Mouse (Mus musculus) frontal cortex, postnatal 25 days (tissue): ENCODE measurements around the gene Tinagl1.

ENCODE experiments used
- DNase-seq, 2 experiments: peaks; one replicate each; pipeline ENCODE4 v3.0.0; 2022; ENCODE audit warnings: low spot score in 2 of 2

The Tinagl1 gene

DNA sequence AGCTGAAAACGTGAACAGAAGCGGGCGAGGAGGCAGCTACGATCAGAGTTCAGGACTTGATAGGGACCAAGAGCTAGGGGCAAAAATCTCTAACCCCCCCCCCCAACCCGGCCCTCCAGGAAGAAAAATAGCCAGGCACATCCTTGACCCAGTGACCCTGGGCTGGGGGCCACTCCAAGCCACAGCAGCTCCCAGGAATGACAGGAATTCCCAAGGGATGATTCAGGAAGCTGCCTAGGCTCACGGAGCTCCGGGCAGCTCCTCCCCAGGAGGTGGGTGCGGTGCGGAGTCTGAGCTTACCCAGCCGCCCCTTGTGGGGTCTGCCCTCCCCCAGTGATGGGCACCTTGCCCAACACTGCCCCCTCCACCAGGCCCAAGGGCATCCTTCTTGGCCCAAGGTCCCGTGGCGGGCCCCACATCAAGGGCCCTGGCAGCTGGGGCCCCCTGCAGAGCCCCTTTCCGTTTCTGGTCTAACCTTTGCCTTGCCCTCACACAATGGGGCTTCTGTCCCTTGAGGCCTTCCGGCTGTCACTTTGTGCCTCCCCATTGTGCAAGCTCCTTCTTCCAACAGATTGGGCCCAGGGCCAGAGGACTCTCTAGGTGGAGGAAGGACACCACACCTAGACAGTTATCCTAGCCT lies at the start of gene Tinagl1:
Tinagl1 (minus strand) TSS at position 51 of the 640 bp plus-strand sequence.
- no peak for DNase-seq

DNA sequence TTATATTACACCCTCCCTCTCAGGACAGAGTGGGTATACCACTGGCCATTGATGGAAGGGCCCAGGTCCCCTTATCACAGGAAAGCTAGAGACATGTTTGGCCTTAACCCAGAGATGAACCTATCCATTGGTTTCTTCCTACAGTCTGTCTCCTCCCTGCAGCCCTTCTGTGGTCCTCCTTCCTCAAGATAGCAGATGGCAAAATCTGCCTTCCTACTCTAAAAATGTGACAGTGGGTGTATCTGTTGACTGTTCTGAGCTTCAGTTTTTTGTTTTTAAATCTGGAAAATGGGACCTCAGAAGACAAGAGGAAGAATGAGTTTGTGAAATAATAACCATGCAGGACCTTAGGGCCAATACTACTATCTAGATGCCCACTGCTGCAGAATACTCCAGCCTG lies 49.1 kb upstream of the Tinagl1 start:
- DNase-seq = no peak

DNA sequence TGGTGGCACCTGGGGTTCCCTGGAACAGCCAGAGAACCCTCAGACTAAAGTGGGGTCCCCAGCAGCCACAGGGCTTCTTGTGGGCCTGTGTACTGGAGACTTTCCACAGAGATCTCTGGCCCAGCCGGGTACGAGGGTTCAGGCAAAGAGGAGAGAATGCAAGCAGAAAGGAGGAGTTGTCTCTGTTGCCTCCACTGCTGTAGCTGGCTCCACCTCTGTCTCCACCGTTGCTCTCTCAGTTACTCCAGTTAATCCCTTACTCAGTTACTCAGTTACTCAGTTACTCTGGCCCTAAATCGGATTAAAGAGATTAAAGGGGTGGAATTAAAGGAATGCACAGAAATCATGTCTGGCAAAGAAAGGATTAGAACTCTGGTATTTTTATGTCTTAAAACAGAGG lies 47.3 kb upstream of the Tinagl1 start, which contains the start of gene Gm853:
Gm853 (minus strand) TSS at position 223 of the 400 bp plus-strand sequence.
- no peak for DNase-seq

DNA sequence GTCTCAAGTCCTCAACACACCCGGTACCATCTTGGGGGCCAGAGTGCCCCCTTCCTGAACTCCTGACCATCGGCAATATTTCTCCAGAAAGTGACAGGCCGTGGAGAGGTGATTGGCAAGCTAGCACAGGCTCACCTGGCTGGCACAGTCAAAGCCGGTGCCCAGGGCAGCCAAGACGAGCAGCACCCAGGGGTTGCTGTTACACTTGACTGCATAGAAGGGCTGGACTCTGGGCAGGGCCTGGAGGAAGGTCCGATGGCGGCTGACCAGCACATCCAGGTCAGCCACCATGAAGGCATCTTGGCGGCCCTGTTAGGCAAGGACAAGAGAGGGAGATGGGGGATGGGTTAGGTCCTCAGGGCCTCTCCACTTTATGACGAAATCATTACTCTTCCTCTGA lies 45.3 kb upstream of the Tinagl1 start:
- DNase-seq = no peak

DNA sequence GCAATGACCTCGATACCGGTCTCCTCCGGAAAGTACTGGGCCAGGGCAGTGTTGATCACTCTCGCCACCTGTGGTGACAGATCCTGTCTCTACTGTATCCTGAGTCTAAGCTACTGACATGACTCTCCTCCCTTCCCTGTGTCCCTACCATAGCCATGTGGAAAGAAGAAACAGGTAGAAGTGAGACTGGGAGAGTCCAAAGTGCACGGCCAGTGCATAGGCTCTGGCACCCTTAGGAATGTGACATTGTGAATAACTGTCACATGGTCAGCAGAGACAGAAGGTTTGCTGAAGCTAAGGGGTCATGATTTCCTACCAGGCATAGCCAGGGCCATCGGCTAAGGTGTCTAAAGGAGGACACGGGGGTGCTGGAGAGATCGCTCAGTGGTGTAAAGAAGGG lies 40.5 kb upstream of the Tinagl1 start:
- no peak for DNase-seq

DNA sequence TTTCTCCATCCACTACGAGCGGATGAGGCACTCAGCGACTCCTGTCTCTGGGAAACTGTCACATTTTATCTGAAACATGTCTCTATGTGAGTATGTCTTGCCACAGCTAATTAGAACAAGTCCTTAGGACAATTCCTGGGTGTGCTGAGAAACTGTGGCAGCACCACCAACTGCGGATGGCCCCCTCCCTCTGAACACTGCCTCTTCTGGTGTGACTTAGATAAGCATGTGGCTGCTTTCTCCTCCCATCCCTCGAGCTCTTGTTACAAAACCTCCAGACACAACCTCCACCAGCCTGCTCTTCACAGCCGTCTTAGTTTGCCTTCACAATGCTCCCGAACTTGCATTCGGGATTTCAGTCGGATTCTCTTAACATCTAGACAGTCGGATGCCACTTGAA lies 38.9 kb upstream of the Tinagl1 start:
- no peak for DNase-seq

DNA sequence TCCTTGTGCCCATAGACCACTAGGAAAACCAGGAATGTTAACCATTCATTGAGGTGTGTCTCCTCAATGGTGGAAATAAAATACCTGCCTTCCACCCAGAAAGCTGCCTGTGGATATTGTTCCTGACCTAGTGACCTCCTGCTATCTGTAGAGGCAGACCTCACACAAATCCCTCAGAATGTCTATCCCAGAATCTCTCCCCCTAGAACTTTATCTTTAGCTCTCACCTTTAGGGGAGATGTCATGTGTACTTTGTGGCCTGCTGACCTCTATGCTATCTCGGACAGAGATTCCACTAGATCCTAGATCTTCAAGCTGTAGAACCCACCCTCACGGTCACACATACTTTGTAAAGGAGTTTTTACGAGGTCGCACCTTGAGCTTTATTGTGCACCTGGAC lies 38.3 kb upstream of the Tinagl1 start:
- no peak for DNase-seq

DNA sequence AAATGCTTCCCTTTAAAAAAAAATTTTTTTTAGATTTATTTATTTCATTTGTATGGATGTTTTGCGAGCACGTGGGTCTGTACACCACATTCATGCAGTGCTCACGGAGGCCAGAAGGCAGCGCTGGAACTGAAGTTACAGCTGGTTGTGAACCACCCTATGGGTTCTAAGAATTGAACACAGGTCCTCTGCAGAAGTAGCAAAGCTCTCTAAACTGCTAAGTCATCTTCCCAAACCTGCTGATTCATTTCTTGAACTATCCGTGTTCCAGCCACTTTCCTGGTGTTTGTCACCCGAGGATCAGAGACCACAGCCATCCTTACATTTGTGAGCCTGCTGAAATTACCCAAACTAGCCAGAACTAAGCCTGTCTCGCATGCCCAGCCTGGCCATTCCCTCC lies 37.5 kb upstream of the Tinagl1 start:
- DNase-seq = no peak

DNA sequence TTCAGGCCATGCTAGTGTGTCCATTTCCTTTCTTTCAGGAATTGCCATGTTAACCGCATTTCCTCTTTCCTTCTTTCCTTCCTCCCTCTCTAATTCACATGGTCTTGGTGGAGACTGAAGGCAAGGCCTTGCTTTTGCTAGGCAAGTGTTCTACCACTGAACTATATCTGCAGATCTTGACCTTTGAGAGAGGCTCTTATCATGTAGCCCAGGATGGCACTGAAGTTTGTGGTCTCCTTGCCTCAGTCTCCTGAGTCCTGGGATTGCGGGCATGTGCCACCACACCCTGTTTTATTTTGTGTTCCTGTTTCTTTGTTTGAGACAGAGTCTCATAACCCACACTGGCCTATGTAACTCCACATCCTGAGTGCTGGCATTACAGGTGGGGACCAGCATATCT lies 36.9 kb upstream of the Tinagl1 start:
- no peak for DNase-seq

DNA sequence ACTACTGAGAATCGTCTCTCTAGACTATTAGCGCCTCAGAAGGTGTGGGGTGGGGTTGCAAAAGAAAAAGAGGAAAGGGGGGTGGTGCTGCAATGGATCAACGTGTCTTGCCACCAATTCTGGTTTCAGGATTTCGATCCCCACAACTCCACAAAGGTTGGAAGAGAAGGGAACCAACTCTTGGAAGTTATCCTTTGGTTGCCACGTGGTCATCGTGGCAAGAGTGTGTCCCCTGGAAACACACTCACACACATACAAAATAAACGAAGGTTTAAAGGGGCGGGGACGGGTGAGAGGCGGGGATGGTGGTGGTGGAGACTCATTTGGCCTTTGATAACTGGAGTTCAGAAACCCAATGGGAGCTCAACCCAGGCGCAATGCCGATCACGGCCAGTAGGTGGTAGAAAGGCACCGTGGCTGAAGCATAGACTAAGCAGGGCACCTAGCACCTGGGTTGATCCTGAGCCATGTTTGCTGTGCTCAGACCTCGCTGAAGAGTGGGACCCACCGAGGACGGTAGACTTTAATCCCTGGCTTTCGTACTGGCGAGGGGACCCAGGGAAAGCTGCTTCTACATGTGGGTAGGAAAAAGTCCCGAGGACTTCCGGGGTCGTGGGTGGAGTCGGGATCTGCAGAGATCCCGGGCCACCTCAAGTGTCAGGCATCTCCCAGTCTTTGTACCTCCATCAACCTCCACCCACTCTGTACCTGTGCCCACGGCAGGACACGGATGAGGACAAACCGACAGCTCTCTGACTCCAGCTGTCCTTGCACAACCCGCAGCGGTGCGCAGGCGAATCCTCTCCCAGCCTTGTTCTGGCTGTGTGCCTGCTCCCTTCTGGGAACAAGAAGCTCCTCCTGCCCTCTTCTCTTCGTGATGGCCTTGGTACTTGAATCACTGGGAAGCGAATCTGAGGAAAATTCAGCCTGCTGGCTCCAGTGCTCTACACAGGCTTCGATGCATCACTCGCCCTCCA lies 24.1 kb upstream of the Tinagl1 start:
- DNase-seq = peak; percentile 90 to 95

DNA sequence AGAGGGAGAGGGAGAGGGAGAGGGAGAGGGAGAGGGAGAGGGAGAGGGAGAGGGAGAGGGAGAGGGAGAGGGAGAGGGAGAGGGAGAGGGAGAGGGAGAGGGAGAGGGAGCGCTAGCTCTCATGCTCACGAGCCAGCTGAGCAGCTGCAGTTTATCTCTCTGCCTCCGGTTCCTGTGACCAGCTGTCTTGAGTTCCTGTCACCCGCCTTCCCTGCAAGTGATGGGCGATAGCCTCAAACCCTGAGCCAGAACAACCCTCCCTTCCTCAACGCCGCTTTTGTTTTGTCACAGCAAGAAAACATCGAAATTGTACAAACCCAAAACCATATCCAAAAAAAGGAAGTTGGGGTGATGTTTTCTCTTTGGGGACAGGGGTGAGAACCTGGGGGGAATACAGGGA lies 21.6 kb upstream of the Tinagl1 start:
- DNase-seq = no peak

DNA sequence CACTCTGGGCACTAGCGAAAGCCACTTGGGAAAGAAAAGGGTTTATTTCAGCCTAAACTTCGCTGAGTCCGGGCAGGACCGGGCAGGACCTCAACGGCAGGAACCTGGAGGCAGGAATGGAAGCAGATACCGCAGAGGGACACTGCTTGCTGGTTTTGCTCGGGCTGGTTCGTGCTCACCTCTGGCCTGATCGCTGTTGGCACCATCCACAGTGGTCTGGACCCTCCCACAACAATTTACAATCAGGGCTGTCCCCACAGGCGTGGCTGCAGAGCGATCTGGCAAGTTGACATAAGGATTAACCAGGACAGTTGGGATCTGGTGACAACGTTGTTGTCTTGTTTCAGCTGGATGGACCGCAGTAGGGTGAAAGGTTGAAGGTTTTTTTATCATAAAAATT lies 21.0 kb upstream of the Tinagl1 start:
- no peak for DNase-seq

DNA sequence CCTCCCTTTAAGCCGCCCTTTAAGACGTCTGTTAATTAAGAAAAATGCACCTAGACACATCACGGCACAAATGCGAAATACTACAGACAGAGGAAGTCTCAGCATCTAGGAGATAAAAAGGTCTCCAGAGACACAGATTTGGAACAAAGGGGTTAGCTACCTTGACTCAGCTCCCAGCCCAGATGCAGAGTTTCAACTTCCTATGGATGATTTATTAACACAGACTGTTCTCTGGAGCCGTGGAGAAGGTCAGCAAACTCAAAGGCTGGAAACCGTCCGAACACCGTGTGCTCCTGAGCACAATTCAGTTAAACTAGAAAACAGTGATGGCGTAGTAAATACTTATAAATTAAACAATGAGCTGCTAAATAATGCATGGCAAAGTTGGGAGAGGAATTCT lies 17.3 kb upstream of the Tinagl1 start:
- DNase-seq = no peak

DNA sequence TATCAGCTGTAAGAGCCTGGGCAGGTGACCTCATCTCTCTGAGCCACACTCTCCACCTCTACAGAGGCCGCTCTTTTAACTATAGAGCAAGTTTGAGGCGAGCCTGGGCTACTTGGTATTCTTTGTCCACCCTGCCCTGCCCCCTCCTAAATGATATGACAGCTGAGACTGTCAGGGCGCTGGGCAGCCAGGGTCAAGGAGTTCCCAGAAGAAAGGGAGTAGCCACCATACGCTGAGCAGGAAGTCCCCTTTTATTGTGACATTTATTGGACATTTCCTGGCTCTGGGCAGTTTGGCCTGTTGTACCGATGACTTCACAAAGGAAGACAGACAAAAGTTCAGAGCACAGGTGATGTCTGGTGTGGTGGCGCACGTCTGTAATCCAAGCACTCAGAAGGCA lies 14.7 kb upstream of the Tinagl1 start:
- no peak for DNase-seq

DNA sequence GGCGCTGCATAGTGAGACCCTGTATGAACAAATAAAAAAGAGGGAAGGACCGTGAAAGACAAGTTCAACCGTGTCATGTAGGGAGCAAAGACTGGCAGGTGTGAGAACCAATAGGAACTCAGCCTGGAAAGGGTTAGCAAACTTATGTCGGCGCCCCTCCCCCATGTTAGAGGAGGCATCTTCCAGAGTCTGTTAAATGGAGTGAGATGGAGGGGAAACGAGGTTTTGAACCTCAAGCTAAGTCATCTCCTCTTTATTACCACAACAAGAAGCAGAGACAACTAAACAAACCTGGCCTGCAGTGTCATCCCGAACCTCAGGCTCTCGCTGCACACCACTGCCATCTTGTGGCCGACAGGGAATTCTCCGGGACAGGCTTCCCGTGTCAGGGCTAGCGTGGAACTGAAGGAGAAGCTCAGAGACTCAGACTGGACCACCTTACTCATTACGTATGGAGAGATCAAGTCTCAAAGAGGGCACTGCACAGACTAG lies 13.9 kb upstream of the Tinagl1 start:
- peak; percentile 55 to 79 for DNase-seq

DNA sequence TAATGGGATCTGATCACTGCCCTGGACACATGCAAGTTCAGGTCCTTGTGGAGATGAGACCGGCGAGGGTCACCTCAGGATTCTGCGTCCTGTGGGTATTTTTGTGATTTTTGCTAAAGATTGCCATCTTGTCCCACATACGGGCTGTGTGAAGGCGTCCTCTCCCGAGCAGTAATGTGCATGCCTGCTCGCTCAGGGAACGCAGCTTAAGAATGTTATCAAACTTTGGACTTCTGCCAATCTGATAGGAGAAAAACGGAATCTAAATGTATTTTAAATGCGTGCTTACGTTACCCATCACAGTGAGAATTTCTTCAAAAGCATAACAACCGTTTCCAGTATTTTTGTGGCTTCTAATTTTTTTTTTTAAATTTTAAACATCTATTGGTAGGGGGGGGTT lies 12.0 kb upstream of the Tinagl1 start:
- no peak for DNase-seq

DNA sequence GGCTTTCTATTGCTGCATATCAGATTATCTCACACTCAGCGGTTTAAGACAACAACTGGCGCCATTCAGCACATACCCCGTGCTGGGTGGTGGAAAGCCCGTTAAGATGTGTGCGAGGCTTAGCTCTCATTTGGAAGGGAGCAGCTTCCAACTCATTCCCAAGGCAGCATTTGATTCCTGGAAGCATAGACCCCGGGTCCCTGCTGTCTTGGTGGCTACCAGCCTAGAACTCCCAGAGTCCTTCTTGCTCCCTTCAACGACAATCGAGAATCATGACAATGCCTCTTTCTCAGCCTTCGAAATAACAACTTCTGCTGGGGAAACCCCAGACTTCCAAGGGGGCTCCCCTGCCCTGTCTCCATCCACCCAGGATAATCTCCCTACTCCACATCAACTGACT lies 11.5 kb upstream of the Tinagl1 start:
- no peak for DNase-seq

DNA sequence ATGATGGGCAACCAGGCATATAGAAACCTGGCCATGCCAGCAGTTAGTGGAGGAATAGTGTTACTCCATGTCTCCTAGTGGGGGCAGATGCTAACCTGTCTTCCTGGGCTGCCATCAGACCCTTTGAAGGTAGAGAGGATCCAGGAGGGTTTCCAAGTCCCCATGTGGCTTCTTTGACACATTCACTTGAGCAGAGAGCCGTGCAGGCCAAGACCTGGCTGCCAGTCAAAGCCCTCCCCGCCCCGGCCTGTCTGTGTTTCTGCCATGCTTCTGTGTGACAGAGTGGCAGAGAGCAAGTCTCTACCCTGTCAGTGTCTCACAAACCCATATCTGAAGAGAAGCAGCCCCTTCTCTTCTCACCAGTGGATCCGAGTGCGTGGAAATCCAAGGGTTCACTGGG lies 9.0 kb upstream of the Tinagl1 start:
- DNase-seq = peak in 1 of 2 experiments; percentile 1

DNA sequence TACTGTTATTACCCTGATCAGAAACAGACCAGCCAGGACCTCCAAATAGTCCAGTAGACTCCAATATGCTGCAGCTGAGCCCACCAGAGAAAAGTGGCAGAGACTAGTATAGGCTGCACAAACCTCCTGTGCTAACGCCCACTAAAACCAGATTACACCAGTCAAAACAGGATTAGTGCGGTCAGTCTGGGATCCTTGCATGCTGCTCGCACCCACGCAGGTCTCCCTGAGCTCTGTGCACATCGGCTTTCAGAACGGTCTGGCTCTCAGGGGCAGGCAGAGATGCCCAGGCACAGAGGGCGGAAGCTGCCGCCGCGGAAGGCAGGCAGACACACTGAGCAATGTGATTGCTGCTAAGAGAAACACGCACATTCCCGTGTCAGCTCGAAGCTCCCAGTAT lies 8.1 kb upstream of the Tinagl1 start:
- DNase-seq = no peak

DNA sequence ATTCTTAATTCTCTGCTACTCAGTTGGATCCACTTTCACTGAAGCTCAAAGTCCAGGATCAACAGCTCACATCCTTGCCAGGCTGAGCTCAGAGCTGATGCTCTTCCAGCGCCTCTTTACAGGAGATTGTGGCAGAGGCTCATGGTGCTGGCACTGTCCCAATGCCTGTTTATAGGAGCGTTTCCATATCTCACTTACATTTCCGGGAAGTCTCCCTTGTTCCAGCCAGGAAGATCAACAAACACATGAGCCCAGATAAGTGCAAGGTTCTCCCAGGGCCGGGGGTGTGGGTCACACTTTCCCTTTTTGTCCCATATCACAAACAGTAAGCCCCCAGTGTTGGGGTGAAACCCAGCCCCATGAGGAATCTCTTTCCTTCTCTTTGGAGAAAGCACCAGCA lies 7.0 kb upstream of the Tinagl1 start:
- no peak for DNase-seq

DNA sequence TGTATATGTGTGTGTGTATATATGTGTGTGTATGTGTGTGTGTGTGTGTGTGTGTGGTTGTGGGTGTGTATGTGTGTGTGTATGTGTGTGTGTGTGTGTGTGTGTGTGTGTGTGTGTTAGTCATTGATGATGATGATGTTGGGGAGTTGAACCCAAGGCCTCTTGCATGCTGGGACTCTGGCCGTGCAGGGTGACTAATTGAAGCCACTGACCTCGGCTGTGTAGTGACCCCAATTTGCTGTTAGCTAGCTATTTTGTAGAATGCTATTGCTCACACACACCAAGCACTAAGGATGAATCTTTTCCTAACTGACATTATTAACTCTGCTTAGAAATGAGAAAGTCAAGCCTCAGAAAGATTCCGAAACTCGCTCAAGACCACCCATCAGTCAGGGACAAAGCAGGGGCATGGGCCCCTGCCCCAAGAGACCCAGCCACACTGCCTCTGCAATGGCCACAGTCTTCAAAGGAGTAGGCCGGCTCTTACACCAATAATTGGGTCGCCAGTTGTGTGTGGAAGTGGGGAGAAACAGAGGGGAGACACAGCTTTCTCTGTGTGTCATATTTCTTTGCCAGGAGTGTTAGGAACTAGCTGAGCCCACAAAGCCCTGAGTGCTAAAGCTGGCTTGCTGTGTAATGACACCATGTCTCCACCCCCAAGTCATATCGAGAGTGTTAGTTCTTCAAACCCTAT lies 6.1 kb upstream of the Tinagl1 start:
- DNase-seq = no peak

DNA sequence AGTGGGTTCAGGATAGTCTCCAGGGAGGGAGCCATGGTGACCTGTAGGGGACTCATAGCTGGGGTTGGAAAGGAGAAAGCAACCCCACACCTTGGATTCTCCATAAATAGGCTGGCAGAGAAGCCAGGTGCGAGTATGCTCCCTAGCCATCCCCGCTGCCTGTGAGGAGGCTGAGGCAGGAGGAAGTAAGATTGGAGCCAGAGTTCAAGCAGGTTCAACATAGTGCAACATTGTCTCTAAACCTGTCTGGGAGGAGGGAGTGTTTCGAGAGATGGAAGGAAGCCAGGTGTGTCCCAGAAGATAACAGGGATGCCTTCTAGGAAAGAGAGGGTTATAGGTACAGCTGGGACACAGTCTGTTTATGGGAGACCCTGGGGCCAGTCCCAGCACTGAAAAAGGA lies 5.0 kb upstream of the Tinagl1 start:
- no peak for DNase-seq
